Mouse (Mus musculus) midbrain, embryonic 15.5 days (tissue): ENCODE measurements around the gene Sox12. TPM values are rescaled to one million over a fixed set of nuclear protein-coding genes. Genes with fewer than 3 reads are reported as not detected.

Experiments
- ATAC-seq: fragments of 200-750 bp; cut with Nextera tagmentation; replicated peaks from 2 replicates; pipeline ENCODE4 v1.8.0; 2017; ENCODE audit warnings: moderate TSS enrichment
- H3K27ac ChIP-seq: fragments of 300-500 bp; sonication (generic); 2 replicates; pipeline ENCODE4 v1.5.1; 2015; ENCODE audit warnings: mild to moderate bottlenecking, inconsistent platforms
- H3K27me3 ChIP-seq: fragments of 300-500 bp; sonication (generic); replicated peaks from 2 replicates; pipeline ENCODE4 v1.6.1; 2015; ENCODE audit warnings: inconsistent platforms
- H3K36me3 ChIP-seq: fragments of 300-500 bp; sonication (generic); replicated peaks from 2 replicates; pipeline ENCODE4 v1.6.1; 2015; ENCODE audit warnings: inconsistent platforms
- H3K4me1 ChIP-seq: fragments of 300-500 bp; sonication (generic); 2 replicates; pipeline ENCODE4 v1.6.1; 2015; ENCODE audit warnings: inconsistent platforms
- H3K4me2 ChIP-seq: fragments of 300-500 bp; sonication (generic); 2 replicates; pipeline ENCODE4 v1.6.1; 2015; ENCODE audit warnings: inconsistent platforms, mild to moderate bottlenecking, moderate library complexity
- H3K4me3 ChIP-seq: fragments of 300-500 bp; sonication (generic); 2 replicates; pipeline ENCODE4 v1.5.1; 2015; ENCODE audit warnings: mild to moderate bottlenecking, inconsistent platforms
- H3K9ac ChIP-seq: fragments of 300-500 bp; sonication (generic); 2 replicates; pipeline ENCODE4 v1.6.1; 2015; ENCODE audit warnings: mild to moderate bottlenecking, inconsistent platforms
- H3K9me3 ChIP-seq: fragments of 300-500 bp; sonication (generic); 2 replicates; pipeline ENCODE4 v1.6.1; 2016; ENCODE audit warnings: inconsistent platforms
- WGBS: fragments of 180-500 bp; shearing (Covaris S2); methylation state at CpG from one replicate; pipeline ENCODE4 v1.1.7; 2015; ENCODE audit warnings: mixed read lengths; 5-methylcytosine and 5-hydroxymethylcytosine counted together
- polyA plus RNA-seq: library from polyadenylated mRNA; unstranded; fragments of >200 nt; fragmentation: Nextera tagmentation; extraction: Ambion mirVana; gene quantifications from 2 replicates; pipeline ENCODE4 v1.2.1, GENCODE M21; 2015

Sox12 gene
- polyA plus RNA-seq, 1 experiment from 2014 or later = 17.0 TPM

DNA sequence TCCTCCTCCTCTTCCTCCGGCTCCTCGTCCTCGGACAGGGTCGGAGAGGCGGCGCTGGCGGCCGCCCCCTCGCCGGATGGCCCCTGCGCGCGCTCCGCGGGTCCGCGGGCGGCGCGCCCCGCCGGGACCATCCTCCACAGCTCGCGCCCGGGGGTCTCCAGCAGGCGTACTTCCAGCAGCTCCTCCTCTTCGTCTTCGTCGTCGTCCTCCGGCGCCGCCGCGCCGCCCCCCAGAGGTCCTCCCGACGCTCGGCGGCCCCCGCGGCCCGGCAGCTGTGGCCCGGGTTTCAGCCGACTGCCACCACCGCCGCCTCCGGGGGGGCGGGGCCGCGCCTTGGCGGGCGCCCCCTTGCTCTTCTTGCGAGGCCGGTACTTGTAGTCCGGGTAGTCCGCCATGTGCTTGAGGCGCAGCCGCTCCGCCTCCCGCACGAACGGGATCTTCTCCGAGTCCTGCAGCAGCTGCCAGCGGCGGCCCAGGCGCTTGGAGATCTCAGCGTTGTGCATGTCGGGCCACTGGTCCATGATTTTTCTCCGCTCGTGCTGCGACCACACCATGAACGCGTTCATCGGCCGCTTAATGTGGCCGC, 766 bp downstream of the Sox12 start:
- Histone ChIP-seq H3K27ac (peak overlapping the region; percentile 100), H3K4me2 (peak overlapping the region; percentile 93), H3K9ac (peak overlapping the region; percentile 99), H3K4me1 (peaks cover 53% of the 10 kb centered on the region), H3K9me3 (no peaks in the 10 kb centered on the region), H3K27me3 (no peaks in the 10 kb centered on the region), H3K4me3 (peak overlapping the region; percentile 89), H3K36me3 (no peaks in the 10 kb centered on the region)
- ATAC-seq = 0 out of 2 replicates have a peak, but pooled peaks have one; percentile 0
- WGBS = under 1% methylated on average over 76 of the region's 77 CpGs

- Histone ChIP-seq H3K27ac (peak overlapping the region; percentile 100), H3K9ac (peak overlapping the region; percentile 99), H3K4me2 (peak overlapping the region; percentile 93), H3K4me3 (peak overlapping the region; percentile 89), H3K9me3 (no peaks in the 10 kb centered on the region), H3K4me1 (peaks cover 53% of the 10 kb centered on the region), H3K27me3 (no peaks in the 10 kb centered on the region), H3K36me3 (no peaks in the 10 kb centered on the region)
- WGBS = 1% methylated on average over 43 of the region's 46 CpGs
- ATAC-seq = peak; percentile 50
These were observed 1.5 kb downstream of the Sox12 start for GRCm38 (mm10) chr2:152396110-152397003.

GRCm38 (mm10) chr2:152395271-152395920, 2.5 kb downstream of the Sox12 start:
- ATAC-seq = no peak
- H3K4me1 ChIP-seq = peaks cover 48% of the 10 kb centered on the region
- H3K4me3 ChIP-seq = peak overlapping the region; percentile 89
- H3K9ac ChIP-seq = peak overlapping the region; percentile 99
- H3K27ac ChIP-seq = peak overlapping the region; percentile 100
- H3K9me3 ChIP-seq = no peaks in the 10 kb centered on the region
- no peaks in the 10 kb centered on the region for H3K36me3 ChIP-seq
- WGBS = 22% methylated on average over 13 of the region's 13 CpGs
- no peaks in the 10 kb centered on the region for H3K27me3 ChIP-seq
- H3K4me2 ChIP-seq = peak overlapping the region; percentile 93

DNA sequence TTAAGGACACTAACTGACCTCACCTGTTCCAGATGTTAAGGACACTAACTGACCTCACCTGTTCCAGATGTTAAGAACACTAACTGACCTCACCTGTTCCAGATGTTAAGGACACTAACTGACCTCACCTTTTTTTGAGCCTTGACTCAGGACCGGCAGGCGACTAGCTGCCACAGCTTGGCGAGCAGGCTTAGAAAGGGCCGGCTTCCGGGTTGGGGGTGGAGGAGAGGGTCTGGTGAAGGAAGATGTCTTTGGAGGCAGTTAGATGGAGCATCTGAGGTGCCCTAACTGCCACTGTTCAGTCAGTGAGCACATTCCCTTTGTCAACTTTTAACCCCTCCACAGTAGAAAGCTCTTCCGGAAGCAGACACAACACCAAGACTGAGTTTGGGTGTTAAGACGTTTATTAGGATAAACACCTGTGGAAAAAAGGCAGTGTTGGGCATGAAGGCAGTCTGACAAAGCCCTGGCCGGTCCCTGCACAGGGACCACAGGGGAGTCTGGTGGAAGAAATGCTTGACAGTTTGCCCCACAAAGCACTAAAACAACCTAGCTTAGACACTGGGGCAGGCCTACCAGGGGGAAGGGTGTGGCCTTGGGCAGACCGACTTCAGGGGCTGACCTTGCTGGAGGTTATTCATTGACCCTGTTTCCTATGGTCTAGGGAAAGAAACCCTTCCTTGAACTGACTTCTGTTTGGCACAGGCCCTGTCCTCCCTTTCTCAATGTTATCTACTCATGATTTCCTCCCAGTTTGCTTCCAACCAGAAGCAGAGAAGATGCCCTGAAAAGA, 4.4 kb downstream of the Sox12 start:
- Histone ChIP-seq H3K4me2 (peak overlapping the region; percentile 93), H3K27me3 (no peaks in the 10 kb centered on the region), H3K27ac (peak overlapping the region; percentile 20; the same call in 1 of the 2 replicates), H3K4me1 (peaks cover 32% of the 10 kb centered on the region), H3K4me3 (0 out of 2 replicates have a peak overlapping the region, but pooled peaks have one; percentile 89), H3K36me3 (no peaks in the 10 kb centered on the region), H3K9ac (no peak overlapping the region), H3K9me3 (no peaks in the 10 kb centered on the region)
- no peak for ATAC-seq
- 47% methylated on average over 9 of the region's 9 CpGs for WGBS

DNA sequence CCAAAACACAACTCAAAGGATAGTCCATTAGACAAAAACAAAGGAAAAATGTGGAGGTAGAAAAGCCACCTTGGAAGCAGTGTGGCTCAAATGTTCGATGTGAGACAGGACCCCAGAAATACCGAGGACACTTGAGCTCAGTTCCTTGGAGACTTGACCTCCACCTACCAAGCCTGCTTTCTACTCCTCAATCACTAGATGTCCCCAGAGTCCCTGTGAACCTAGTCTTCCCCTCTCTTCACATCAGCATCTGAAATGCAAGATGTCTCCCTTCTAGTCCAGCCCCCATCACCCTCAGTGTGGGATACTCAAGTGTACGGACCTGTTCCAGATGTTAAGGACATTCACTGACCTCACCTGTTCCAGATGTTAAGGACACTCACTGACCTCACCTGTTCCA, 5.1 kb downstream of the Sox12 start:
- Histone ChIP-seq H3K9me3 (no peaks in the 10 kb centered on the region), H3K27me3 (no peaks in the 10 kb centered on the region), H3K4me1 (peaks cover 32% of the 10 kb centered on the region), H3K36me3 (no peaks in the 10 kb centered on the region), H3K9ac (no peak overlapping the region), H3K4me2 (no peak overlapping the region), H3K4me3 (no peak overlapping the region), H3K27ac (no peak overlapping the region)
- 14% methylated on average over 3 of the region's 3 CpGs for WGBS
- ATAC-seq = no peak

DNA sequence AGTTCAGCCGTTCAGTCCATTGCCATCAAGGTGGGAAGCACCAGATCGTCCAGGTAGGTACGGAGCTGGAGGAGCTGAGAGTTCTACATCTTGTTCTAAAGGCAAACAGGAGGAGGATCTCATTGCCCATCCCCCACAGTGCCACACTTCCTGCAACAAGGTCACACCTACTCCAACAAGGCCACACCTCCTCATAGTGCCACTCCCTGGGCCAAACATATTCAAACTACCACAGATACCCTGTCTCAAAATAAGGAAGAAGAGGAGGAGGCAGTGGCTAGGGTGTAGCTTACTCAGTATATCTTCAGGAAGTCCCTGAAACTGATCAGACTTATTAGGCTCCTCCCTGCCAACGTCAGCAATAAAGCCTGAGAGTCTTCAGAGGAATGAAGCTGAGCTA, 13.7 kb downstream of the Sox12 start:
- no peak overlapping the region for H3K27ac ChIP-seq
- no peak overlapping the region for H3K4me2 ChIP-seq
- no peak for ATAC-seq
- no peak overlapping the region for H3K4me3 ChIP-seq
- no peak overlapping the region for H3K9ac ChIP-seq
- H3K27me3 ChIP-seq = no peaks in the 10 kb centered on the region
- H3K4me1 ChIP-seq = no peaks in the 10 kb centered on the region
- no peaks in the 10 kb centered on the region for H3K36me3 ChIP-seq
- no peaks in the 10 kb centered on the region for H3K9me3 ChIP-seq
- 90% methylated on average over 4 of the region's 4 CpGs for WGBS

GRCm38 (mm10) chr2:152376345-152376741, 21.5 kb downstream of the Sox12 start, which contains the start of gene Nrsn2:
Gene Nrsn2 (minus strand): TSS chr2:152376638.
- peaks cover 31% of the 10 kb centered on the region for H3K4me1 ChIP-seq
- WGBS = 3% methylated on average over 16 of the region's 16 CpGs
- peak within 1 kb of the TSS; percentile 43 for H3K4me3 ChIP-seq

DNA sequence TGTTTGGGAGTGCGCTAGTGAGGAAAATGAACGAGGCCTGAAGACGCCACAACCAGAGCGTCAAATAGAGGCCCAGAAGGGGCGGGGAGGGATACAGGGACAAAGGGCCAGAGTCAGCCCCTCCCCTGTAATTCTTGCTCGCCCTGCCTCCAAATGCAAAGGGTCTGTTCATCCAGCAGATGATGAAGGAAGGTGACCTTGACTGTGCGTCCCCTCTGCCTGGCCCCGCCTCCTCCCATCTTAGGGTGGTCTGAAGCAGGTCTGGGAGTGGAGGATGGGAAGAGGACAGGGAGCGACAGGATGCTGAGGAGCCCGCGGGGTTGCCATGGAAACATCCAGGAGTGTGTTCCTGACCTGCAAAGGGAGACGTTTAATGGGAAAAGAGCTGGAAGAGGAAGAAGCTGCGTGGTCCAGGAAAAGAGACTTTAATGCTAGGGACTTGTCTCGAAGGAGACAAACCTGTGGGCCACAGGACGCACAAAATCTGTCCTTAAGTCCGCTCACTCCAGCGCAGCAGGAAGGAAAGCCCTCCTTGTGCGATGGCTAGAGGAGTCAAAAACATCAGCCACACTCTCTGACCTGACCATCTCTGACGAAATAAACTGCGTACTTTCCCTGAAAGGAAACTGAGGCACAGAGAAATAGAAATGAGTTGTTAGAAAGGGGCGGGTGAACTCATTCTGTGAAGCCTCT, 22.1 kb downstream of the Sox12 start:
- H3K27ac ChIP-seq = peak overlapping the region; percentile 92
- peak overlapping the region; percentile 65 for H3K9ac ChIP-seq
- 3% methylated on average over 21 of the region's 21 CpGs for WGBS
- peak overlapping the region; percentile 43 for H3K4me3 ChIP-seq
- ATAC-seq = peak; percentile 94
- H3K36me3 ChIP-seq = no peaks in the 10 kb centered on the region
- no peaks in the 10 kb centered on the region for H3K27me3 ChIP-seq
- H3K9me3 ChIP-seq = no peaks in the 10 kb centered on the region
- peaks cover 31% of the 10 kb centered on the region for H3K4me1 ChIP-seq
- peak overlapping the region; percentile 67 for H3K4me2 ChIP-seq

More at GRCm38 (mm10) chr2:152376345-152376741, 21.5 kb downstream of the Sox12 start, which contains the start of gene Nrsn2:
- Histone ChIP-seq H3K4me2 (peak within 1 kb of the TSS; percentile 67), H3K36me3 (no peaks in the 10 kb centered on the region), H3K9me3 (no peaks in the 10 kb centered on the region), H3K9ac (peak within 1 kb of the TSS; percentile 65), H3K27me3 (no peaks in the 10 kb centered on the region), H3K27ac (peak within 1 kb of the TSS; percentile 92)
- peak; percentile 88 for ATAC-seq

DNA sequence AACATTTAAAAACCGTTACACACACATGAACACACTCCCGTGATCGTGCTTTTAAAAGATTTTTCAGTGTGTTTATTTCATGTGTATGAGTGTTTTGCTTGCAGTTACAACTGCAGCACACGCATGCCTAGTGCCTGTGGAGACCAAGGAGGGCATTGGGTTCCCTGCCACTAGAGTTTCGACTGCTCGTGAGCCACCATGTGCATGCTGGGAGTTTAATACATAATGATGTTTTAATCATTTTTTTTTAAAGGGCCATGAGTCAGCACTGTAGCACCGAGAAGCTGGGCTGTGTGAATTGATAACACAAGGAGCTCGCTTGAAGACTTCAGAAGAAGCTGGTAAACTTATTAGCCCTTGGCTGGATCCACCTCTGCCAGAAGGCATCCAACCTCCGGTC, 24.3 kb downstream of the Sox12 start:
- Histone ChIP-seq H3K27ac (no peak overlapping the region), H3K9me3 (no peaks in the 10 kb centered on the region), H3K4me1 (peaks cover 31% of the 10 kb centered on the region), H3K9ac (no peak overlapping the region), H3K4me3 (no peak overlapping the region), H3K27me3 (no peaks in the 10 kb centered on the region), H3K36me3 (no peaks in the 10 kb centered on the region), H3K4me2 (no peak overlapping the region)
- 83% methylated on average over 9 of the region's 9 CpGs for WGBS
- no peak for ATAC-seq

GRCm38 (mm10) chr2:152372661-152373060, 25.2 kb downstream of the Sox12 start:
- no peak overlapping the region for H3K4me3 ChIP-seq
- H3K27me3 ChIP-seq = no peaks in the 10 kb centered on the region
- H3K27ac ChIP-seq = no peak overlapping the region
- peaks cover 31% of the 10 kb centered on the region for H3K4me1 ChIP-seq
- H3K9ac ChIP-seq = no peak overlapping the region
- no peak for ATAC-seq
- H3K4me2 ChIP-seq = no peak overlapping the region
- H3K36me3 ChIP-seq = no peaks in the 10 kb centered on the region
- WGBS = 68% methylated on average over 4 of the region's 4 CpGs
- no peaks in the 10 kb centered on the region for H3K9me3 ChIP-seq

- no peaks in the 10 kb centered on the region for H3K36me3 ChIP-seq
- no peak for ATAC-seq
These were observed 25.8 kb downstream of the Sox12 start for GRCm38 (mm10) chr2:152372104-152372503.

More at GRCm38 (mm10) chr2:152372104-152372503, 25.8 kb downstream of the Sox12 start:
- H3K27me3 ChIP-seq = no peaks in the 10 kb centered on the region
- peaks cover 30% of the 10 kb centered on the region for H3K4me1 ChIP-seq
- H3K9me3 ChIP-seq = no peaks in the 10 kb centered on the region
- no peak overlapping the region for H3K27ac ChIP-seq
- WGBS = 82% methylated on average over 7 of the region's 7 CpGs
- no peak overlapping the region for H3K9ac ChIP-seq
- no peak overlapping the region for H3K4me3 ChIP-seq
- H3K4me2 ChIP-seq = no peak overlapping the region
